Mouse (Mus musculus) retina, adult 2 months (tissue): Measurements from ENCODE around the gene Nlrp9c.
"Not testable (repeated sequence)": the region's sequence is repeated elsewhere in the genome, so short reads cannot be mapped to it uniquely, and the experiment has no call there.

ENCODE experiments used
- DNase-seq: peaks from one replicate; pipeline ENCODE4 v3.0.0-alpha.2; 2012; ENCODE audit warnings: low read depth, low spot score

Nlrp9c gene

GRCm38 (mm10) chr7:26403600-26403999, at the start of gene Nlrp9c:
Nlrp9c (minus strand) TSS chr7:26403700.
- not testable (repeated sequence) for DNase-seq

DNA sequence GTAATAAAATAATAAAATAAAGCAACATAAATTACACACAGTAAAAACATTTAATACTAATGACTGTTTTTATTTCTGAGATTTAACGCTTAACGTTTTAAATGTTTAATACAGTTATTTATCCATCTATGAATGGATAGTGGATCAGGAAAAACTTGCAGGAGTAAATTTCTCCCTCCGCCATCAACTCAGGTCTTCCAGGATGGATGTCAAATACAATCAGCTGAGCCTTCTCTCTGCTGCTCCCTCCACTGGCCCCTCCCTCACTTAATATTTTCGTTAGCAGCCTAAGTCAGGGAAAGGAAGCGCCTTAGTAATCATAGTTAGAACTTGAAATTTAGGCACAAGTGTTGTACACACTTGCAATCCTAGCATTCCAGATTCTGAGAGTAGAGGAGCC, 31.3 kb upstream of the Nlrp9c start, which contains the start of gene Nlrp4a:
Nlrp4a (plus strand) TSS at position 301 of the 400 bp plus-strand sequence.
- no peak for DNase-seq

GRCm38 (mm10) chr7:26391811-26392210, 11.7 kb downstream of the Nlrp9c start:
- not testable (repeated sequence) for DNase-seq

DNA sequence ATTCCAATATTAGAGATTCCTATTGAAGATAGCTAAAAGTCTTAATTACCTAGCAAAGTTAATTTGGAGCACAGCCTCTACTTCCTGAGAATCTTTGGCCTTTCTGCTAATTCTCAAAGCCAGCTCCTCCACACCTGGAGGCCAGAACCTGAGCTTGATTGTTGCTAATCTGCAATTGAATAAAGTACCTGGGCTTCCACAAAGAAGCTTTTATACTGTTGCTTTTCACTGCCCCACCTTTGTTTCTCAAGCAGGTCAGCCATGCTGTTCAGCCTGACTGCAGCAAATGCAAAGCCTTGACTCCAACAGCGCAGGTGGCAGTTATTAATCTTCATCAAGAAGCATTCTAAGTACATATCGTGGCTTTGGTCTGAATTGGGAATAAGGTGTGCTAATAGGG, 12.4 kb downstream of the Nlrp9c start:
- not testable (repeated sequence) for DNase-seq

- DNase-seq = not testable (repeated sequence)
These were observed 16.8 kb downstream of the Nlrp9c start for GRCm38 (mm10) chr7:26386691-26387090.

DNA sequence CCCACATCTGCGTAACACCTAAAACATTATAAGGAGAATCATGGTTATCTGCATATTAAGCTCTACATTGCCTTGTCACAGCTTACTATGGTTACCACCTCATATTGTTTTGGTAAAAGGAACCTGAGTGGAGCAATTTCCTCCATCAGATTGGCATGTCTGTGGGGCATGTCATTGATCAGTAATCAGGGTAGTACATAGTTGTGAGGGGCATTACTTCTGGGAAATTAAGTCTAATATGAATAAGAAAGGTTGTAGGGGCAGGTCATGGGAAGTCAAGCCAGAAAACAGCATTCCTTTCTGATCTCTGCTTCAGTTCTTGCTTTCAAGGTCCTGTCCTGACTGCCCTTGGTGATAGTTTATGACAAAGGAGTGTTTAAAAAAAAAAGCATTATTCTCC, 22.7 kb downstream of the Nlrp9c start:
- no peak for DNase-seq

- not testable (repeated sequence) for DNase-seq
These were observed 30.3 kb downstream of the Nlrp9c start for GRCm38 (mm10) chr7:26373221-26373620.

DNA sequence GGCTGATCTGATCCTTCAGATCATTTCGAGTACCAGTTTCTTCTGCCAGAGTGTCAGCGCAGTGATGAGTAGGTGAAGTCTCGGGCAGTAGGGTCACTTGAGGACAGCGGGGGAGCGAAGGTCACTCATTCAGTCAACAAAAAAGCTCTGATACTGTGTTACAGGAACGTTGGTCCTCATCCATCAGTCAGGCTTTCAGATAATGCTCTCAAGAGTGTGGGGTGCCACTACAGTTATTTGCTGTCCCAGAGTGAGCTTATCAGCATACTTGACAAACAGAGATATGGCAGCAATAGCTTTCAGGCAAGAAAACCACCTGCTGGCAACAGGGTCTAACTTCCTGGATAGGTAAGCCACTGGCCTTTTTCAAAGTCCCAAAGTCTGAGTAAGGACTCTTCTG, 46.8 kb downstream of the Nlrp9c start:
- not testable (repeated sequence) for DNase-seq

DNA sequence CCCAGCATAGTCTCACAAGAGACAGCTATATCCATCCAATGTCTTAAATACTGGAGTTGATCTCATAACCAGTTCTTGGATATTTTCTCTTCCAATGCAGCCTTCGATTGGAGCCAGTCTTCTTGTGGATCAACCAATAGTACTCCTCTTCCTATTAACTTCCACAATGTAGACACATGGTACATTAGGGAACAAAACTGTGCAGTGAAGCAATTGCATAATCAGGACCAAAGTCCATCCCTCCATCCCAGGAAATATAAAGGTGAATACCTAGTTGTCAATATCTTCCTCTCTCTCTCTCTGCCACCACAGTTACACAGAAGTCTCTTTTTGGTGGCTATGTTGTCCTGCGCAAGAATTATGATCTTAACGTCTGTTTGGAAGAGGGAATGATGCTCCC, 51.2 kb downstream of the Nlrp9c start:
- DNase-seq = not testable (repeated sequence)

DNA sequence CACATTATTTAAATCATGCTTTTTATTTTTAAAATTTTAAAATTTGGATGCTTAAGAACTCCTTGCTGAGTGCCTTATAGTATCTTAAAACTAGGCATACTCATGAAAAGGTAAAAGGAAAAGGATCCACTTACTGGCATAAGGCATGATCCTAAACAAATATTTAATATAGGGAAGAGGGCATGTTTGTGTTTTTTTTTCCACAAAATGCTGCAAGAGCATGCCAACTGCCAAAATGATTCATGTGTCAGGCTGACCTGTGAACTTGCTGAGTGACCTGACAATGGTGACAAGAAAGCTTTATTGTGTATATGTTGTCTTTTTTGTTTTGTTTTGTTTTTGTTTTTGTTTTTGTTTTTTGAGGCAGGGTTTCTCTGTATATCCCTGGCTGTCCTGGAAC, 53.3 kb downstream of the Nlrp9c start:
- DNase-seq = not testable (repeated sequence)

GRCm38 (mm10) chr7:26320361-26320760, 83.1 kb downstream of the Nlrp9c start:
- not testable (repeated sequence) for DNase-seq

DNA sequence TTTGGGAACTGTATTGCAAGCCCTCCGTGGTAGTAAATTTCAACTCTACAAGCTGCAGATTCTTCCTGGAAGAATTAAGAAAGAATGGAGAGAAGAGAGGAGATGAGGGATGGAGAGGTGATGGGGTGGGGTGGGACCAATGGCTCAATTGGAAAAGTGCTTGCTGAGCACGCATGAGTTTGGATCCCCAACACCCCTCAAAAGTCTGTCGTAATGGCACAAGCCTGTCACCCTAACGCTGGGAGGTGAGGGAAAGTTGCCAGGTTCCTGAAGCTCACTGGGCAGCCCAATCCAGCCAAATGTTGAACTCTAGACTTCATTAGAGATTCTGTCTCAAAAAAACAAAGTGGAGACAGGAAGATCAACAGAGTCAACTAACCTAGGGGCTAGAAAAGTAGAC, 87.7 kb downstream of the Nlrp9c start:
- DNase-seq = not testable (repeated sequence)

DNA sequence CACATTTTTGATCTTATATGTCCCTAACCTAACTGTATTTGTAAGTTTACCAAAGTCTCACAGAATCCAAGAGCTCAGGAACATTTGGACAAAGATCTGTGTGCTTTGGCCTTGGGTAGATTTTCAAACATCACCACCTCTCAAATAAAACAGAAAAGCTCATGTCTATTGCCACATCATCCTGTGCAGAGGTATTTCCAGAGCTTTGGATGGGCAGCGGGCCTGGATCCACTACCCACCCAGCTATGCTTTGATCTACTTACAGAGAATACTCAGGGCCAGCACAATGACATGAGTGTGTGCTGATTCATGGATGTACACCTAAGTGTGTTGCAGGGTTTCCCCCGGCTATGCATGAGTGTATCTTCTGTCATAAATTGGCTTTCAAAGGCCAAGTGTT, 88.3 kb downstream of the Nlrp9c start:
- not testable (repeated sequence) for DNase-seq

DNA sequence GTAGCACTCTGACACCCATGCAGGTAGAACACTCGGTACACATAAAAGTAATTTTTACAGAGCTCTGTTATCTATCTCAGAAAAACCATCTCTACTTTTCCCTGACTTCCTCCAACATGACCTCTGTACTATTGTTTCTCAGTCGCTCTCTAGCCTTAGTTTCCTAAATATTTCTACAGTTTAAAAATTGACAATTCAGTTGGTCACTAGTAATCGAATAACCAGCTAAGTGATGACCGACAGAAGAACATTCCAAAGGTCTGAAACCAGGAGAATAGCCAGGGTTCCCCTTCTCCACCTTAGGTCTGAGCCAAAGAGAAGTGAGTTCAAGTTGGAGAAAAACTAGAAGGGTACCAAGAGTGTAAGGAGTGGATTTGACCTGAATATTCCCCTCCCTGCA, 91.7 kb downstream of the Nlrp9c start:
- not testable (repeated sequence) for DNase-seq

DNA sequence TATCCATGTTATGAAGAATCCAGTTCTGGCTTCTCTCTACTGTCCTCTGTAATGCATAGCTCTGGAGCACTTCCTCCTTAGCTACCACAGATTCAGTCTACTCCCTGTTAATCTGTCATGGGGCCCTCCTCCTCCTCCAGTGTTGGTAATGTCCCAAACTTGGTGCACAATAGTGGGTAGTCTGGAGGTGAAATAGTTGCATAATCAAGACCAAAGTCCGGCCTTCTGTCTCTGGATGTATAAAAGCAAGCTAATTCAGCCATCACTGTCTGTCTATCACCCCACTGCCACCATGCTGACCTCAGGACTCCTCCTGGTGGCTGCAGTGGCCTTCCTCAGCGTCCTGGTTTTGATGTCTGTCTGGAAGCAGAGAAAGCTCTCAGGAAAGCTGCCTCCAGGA, 96.6 kb downstream of the Nlrp9c start, which contains the start of gene Cyp2a4:
Cyp2a4 (plus strand) TSS at position 244 of the 400 bp plus-strand sequence.
- not testable (repeated sequence) for DNase-seq

- DNase-seq = not testable (repeated sequence)
These were observed 99.9 kb downstream of the Nlrp9c start for GRCm38 (mm10) chr7:26303429-26304166.
